Mouse (Mus musculus) liver, adult 2 months (tissue): ENCODE results near the gene Ccr9.

Experiments used
- CTCF ChIP-seq: fragments of 200-500 bp; IDR thresholded peaks from 2 replicates; pipeline ENCODE4 v1.5.1; 2011; ENCODE audit warnings: low read depth, low read length, control low read depth
- POLR2A ChIP-seq: fragments of 200-500 bp; IDR thresholded peaks from 2 replicates; pipeline ENCODE4 v1.6.1; 2011; ENCODE audit warnings: low read length, control low read depth; ENCODE audit not compliant: insufficient read depth; ENCODE audit errors: extremely low read depth

GRCm38 (mm10) chr9:123638231-123638630 is 40.0 kb upstream of the Ccr9 start:
- TF ChIP-seq POLR2A (no peak), CTCF (no peak)
